Mouse (Mus musculus) heart, adult 2 months (tissue): ENCODE data around the gene Tmem209.

Experiments
- CTCF ChIP-seq: fragments of 200-600 bp; IDR thresholded peaks from 2 replicates; pipeline ENCODE4 v1.8.1; 2022; ENCODE audit warnings: antibody characterized with exemption, mild to moderate bottlenecking, moderate library complexity
- EP300 ChIP-seq: fragments of 200-500 bp; IDR thresholded peaks from 2 replicates; pipeline ENCODE4 v1.6.1; 2011; ENCODE audit warnings: low read depth, low read length, control low read depth; ENCODE audit not compliant: insufficient read depth
- POLR2A ChIP-seq: fragments of 200-500 bp; IDR thresholded peaks from 2 replicates; pipeline ENCODE4 v1.6.1; 2011; ENCODE audit warnings: mild to moderate bottlenecking, low read depth, low read length, control low read depth; ENCODE audit not compliant: insufficient read depth

GRCm38 (mm10) chr6:30477210-30477714, 32.3 kb downstream of the Tmem209 start:
- TF ChIP-seq POLR2A = no peak
- no peak for TF ChIP-seq CTCF
- TF ChIP-seq EP300 = no peak
